Mouse (Mus musculus) embryonic facial prominence, embryonic 10.5 days (tissue): ENCODE results near the gene Ptbp1. TPM values are rescaled to one million over a fixed set of nuclear protein-coding genes. Genes with fewer than 3 reads are reported as not detected.

Experiments
- DNase-seq: peaks from one replicate; pipeline ENCODE4 v3.0.0-alpha.2; 2017; ENCODE audit warnings: low spot score
- H3K27ac ChIP-seq: fragments of 300-500 bp; sonication (generic); replicated peaks from 2 replicates; pipeline ENCODE4 v1.5.1; 2016; ENCODE audit warnings: mild to moderate bottlenecking
- H3K27me3 ChIP-seq: fragments of 300-500 bp; sonication (generic); replicated peaks from 2 replicates; pipeline ENCODE4 v1.6.1; 2016; ENCODE audit warnings: low read depth, mild to moderate bottlenecking; ENCODE audit not compliant: poor library complexity, severe bottlenecking
- H3K36me3 ChIP-seq: fragments of 300-500 bp; sonication (generic); replicated peaks from 2 replicates; pipeline ENCODE4 v1.6.1; 2016; ENCODE audit warnings: mild to moderate bottlenecking, moderate library complexity
- H3K4me1 ChIP-seq: fragments of 300-500 bp; sonication (generic); 2 replicates; pipeline ENCODE4 v1.6.1; 2016
- H3K4me3 ChIP-seq: fragments of 300-500 bp; sonication (generic); 2 replicates; pipeline ENCODE4 v1.5.1; 2016; ENCODE audit warnings: mild to moderate bottlenecking, moderate library complexity
- H3K9me3 ChIP-seq: fragments of 300-500 bp; sonication (generic); 2 replicates; pipeline ENCODE4 v1.6.1; 2016; ENCODE audit warnings: mild to moderate bottlenecking
- WGBS: fragments of 180-500 bp; shearing (Covaris S2); methylation state at CpG from one replicate; pipeline ENCODE4 v1.1.7; 2016; 5-methylcytosine and 5-hydroxymethylcytosine counted together
- microRNA-seq: library from miRNA; unstranded; fragments of <30 nt; microRNA quantifications from one replicate; pipeline ENCODE4, GENCODE M21; 2017
- polyA plus RNA-seq: library from polyadenylated mRNA; unstranded; fragments of >200 nt; fragmentation: Nextera tagmentation; extraction: Ambion mirVana; gene quantifications from 2 replicates; pipeline ENCODE4 v1.2.1, GENCODE M21; 2016

Ptbp1 gene
- polyA plus RNA-seq, 1 experiment from 2014 or later: 406 TPM

- peak; percentile 56 for DNase-seq
Measured at GRCm38 (mm10) chr10:79897316-79898245, 43.4 kb downstream of the Ptbp1 start.

GRCm38 (mm10) chr10:79900951-79901410, 46.8 kb downstream of the Ptbp1 start:
- Histone ChIP-seq H3K4me1 (peaks cover 29% of the 10 kb centered on the region), H3K27ac (no peak overlapping the region), H3K4me3 (no peak overlapping the region), H3K27me3 (peaks cover 54% of the 10 kb centered on the region), H3K9me3 (no peaks in the 10 kb centered on the region), H3K36me3 (peaks cover 99% of the 10 kb centered on the region)
- WGBS: 23% methylated on average over 2 of the region's 2 CpGs
- peak; percentile 40 for DNase-seq

More at GRCm38 (mm10) chr10:79897316-79898245, 43.4 kb downstream of the Ptbp1 start:
- Histone ChIP-seq H3K27ac (no peak overlapping the region), H3K27me3 (peaks cover 52% of the 10 kb centered on the region), H3K9me3 (no peaks in the 10 kb centered on the region), H3K4me1 (peaks cover 34% of the 10 kb centered on the region), H3K4me3 (peak overlapping the region; percentile 32; the same call in 1 of the 2 replicates), H3K36me3 (peaks cover 86% of the 10 kb centered on the region)
- 51% methylated on average over 20 of the region's 20 CpGs for WGBS

GRCm38 (mm10) chr10:79906712-79907111, 52.5 kb downstream of the Ptbp1 start:
- WGBS: 92% methylated on average over 9 of the region's 9 CpGs
- H3K36me3 ChIP-seq: peaks cover 71% of the 10 kb centered on the region

GRCm38 (mm10) chr10:79907415-79907814, 53.2 kb downstream of the Ptbp1 start:
- DNase-seq: no peak
- H3K4me1 ChIP-seq: peaks cover 23% of the 10 kb centered on the region
- H3K36me3 ChIP-seq: peaks cover 71% of the 10 kb centered on the region
- peak overlapping the region; percentile 78 for H3K4me3 ChIP-seq
- peak overlapping the region; percentile 49 for H3K27ac ChIP-seq
- no peaks in the 10 kb centered on the region for H3K9me3 ChIP-seq
- peaks cover 15% of the 10 kb centered on the region for H3K27me3 ChIP-seq
- 91% methylated on average over 10 of the region's 10 CpGs for WGBS

More at GRCm38 (mm10) chr10:79906712-79907111, 52.5 kb downstream of the Ptbp1 start:
- Histone ChIP-seq H3K4me3 (peak overlapping the region; percentile 78; the same call in 1 of the 2 replicates), H3K27ac (no peak overlapping the region), H3K27me3 (peaks cover 20% of the 10 kb centered on the region), H3K4me1 (peaks cover 23% of the 10 kb centered on the region), H3K9me3 (no peaks in the 10 kb centered on the region)
- no peak for DNase-seq

GRCm38 (mm10) chr10:79908167-79909091, 54.2 kb downstream of the Ptbp1 start, which contains the start of gene Med16:
Gene Med16 (minus strand): TSS chr10:79908923.
- peaks cover 71% of the 10 kb centered on the region for H3K36me3 ChIP-seq
- no peaks in the 10 kb centered on the region for H3K9me3 ChIP-seq
- H3K27ac ChIP-seq: peak within 1 kb of the TSS; percentile 100
- H3K4me1 ChIP-seq: peaks cover 27% of the 10 kb centered on the region
- DNase-seq: peak; percentile 97
- H3K27me3 ChIP-seq: peaks cover 5% of the 10 kb centered on the region
- H3K4me3 ChIP-seq: peak within 1 kb of the TSS; percentile 78
- WGBS: 2% methylated on average over 52 of the region's 52 CpGs

- H3K36me3 ChIP-seq: peaks cover 64% of the 10 kb centered on the region
- peak; percentile 50 for DNase-seq
Measured at GRCm38 (mm10) chr10:79909092-79909922, 55.1 kb downstream of the Ptbp1 start.

GRCm38 (mm10) chr10:79910556-79910955, 56.3 kb downstream of the Ptbp1 start, which contains the start of gene Gm26602:
Gene Gm26602 (plus strand): TSS chr10:79910856.
- peaks cover 45% of the 10 kb centered on the region for H3K4me1 ChIP-seq
- peaks cover 52% of the 10 kb centered on the region for H3K36me3 ChIP-seq
- H3K9me3 ChIP-seq: no peaks in the 10 kb centered on the region
- H3K27me3 ChIP-seq: no peaks in the 10 kb centered on the region; the same call in 1 of the 2 replicates
- WGBS: 91% methylated on average over 4 of the region's 4 CpGs
- peak within 1 kb of the TSS; percentile 78 for H3K4me3 ChIP-seq
- H3K27ac ChIP-seq: no peak within 1 kb of the TSS
- no peak for DNase-seq

More at GRCm38 (mm10) chr10:79909092-79909922, 55.1 kb downstream of the Ptbp1 start:
- WGBS: 25% methylated on average over 14 of the region's 14 CpGs
- Histone ChIP-seq H3K27ac (peak overlapping the region; percentile 100), H3K27me3 (no peaks in the 10 kb centered on the region; the same call in 1 of the 2 replicates), H3K4me3 (peak overlapping the region; percentile 78), H3K4me1 (peaks cover 33% of the 10 kb centered on the region), H3K9me3 (no peaks in the 10 kb centered on the region)

- Histone ChIP-seq H3K4me3 (0 out of 2 replicates have a peak overlapping the region, but pooled peaks have one; percentile 18), H3K27ac (no peak overlapping the region), H3K27me3 (peaks cover 4% of the 10 kb centered on the region), H3K9me3 (no peaks in the 10 kb centered on the region), H3K4me1 (peaks cover 59% of the 10 kb centered on the region), H3K36me3 (peaks cover 34% of the 10 kb centered on the region)
- DNase-seq: no peak
- 65% methylated on average over 20 of the region's 20 CpGs for WGBS
Measured at GRCm38 (mm10) chr10:79912412-79912811, 58.2 kb downstream of the Ptbp1 start.

Small RNA genes lying within 50 kb of the gene (microRNA-seq; reads per million reads assigned to microRNA genes)
- 0.91 reads per million for gene Mir6910

Other genes with a start within 250 kb of the Ptbp1 start
- 0.03 TPM in 1 of 2 replicates, not detected in the other for gene C2cd4c, start 240.4 kb upstream of the Ptbp1 start, polyA plus RNA-seq
- gene Shc2, start 216.5 kb upstream of the Ptbp1 start, polyA plus RNA-seq: 20.0 and 21.5 TPM in 2 replicates
- gene Odf3l2, start 208.7 kb upstream of the Ptbp1 start, polyA plus RNA-seq: not detected in 2 replicates
- gene Madcam1, start 189.9 kb upstream of the Ptbp1 start, polyA plus RNA-seq: 2.5 and 3.2 TPM in 2 replicates
- 62.6 and 63.5 TPM in 2 replicates for gene Tpgs1, start 185.1 kb upstream of the Ptbp1 start, polyA plus RNA-seq
- gene Cdc34, start 172.2 kb upstream of the Ptbp1 start, polyA plus RNA-seq: 240 and 250 TPM in 2 replicates
- gene Gzmm, start 165.4 kb upstream of the Ptbp1 start, polyA plus RNA-seq: 0.88 and 1.5 TPM in 2 replicates
- gene Bsg, start 149.9 kb upstream of the Ptbp1 start, polyA plus RNA-seq: 591 and 608 TPM in 2 replicates
- 0.04 TPM in 1 of 2 replicates, not detected in the other for gene Hcn2, start 137.8 kb upstream of the Ptbp1 start, polyA plus RNA-seq
- gene Polrmt, start 107.8 kb upstream of the Ptbp1 start, polyA plus RNA-seq: 52.8 and 54.3 TPM in 2 replicates
- 0.46 TPM in 1 of 2 replicates, not detected in the other for gene Fgf22, start 99.4 kb upstream of the Ptbp1 start, polyA plus RNA-seq
- 125 and 126 TPM in 2 replicates for gene Rnf126, start 87.5 kb upstream of the Ptbp1 start, polyA plus RNA-seq
- gene Fstl3, start 77.2 kb upstream of the Ptbp1 start, polyA plus RNA-seq: 1.9 and 2.2 TPM in 2 replicates
- 0.05 TPM in 1 of 2 replicates, not detected in the other for gene Prss57, start 63.5 kb upstream of the Ptbp1 start, polyA plus RNA-seq
- gene Palm, start 60.9 kb upstream of the Ptbp1 start, polyA plus RNA-seq: 127 and 129 TPM in 2 replicates
- 1.7 and 2.2 TPM in 2 replicates for gene Misp, start 33.4 kb upstream of the Ptbp1 start, polyA plus RNA-seq
- gene Prtn3, start 20.0 kb downstream of the Ptbp1 start, polyA plus RNA-seq: 9.3 and 12.3 TPM in 2 replicates
- gene Plppr3, start 20.2 kb downstream of the Ptbp1 start, polyA plus RNA-seq: 123 and 139 TPM in 2 replicates
- 0.20 TPM in 1 of 2 replicates, not detected in the other for gene Elane, start 31.8 kb downstream of the Ptbp1 start, polyA plus RNA-seq
- gene Cfd, start 36.4 kb downstream of the Ptbp1 start, polyA plus RNA-seq: not detected in 2 replicates
- gene Med16, start 54.5 kb downstream of the Ptbp1 start, polyA plus RNA-seq: 63.6 and 68.1 TPM in 2 replicates
- 3.4 TPM in 1 of 2 replicates, not detected in the other for gene Gm26602, start 56.4 kb downstream of the Ptbp1 start, polyA plus RNA-seq
- 0.33 and 0.37 TPM in 2 replicates for gene Kiss1r, start 62.5 kb downstream of the Ptbp1 start, polyA plus RNA-seq
- 125 and 136 TPM in 2 replicates for gene R3hdm4, start 66.8 kb downstream of the Ptbp1 start, polyA plus RNA-seq
- gene Arid3a, start 72.6 kb downstream of the Ptbp1 start, polyA plus RNA-seq: 15.7 and 18.0 TPM in 2 replicates
- gene Wdr18, start 105.7 kb downstream of the Ptbp1 start, polyA plus RNA-seq: 166 TPM in 2 replicates
- 0.13 and 0.44 TPM in 2 replicates for gene Grin3b, start 116.3 kb downstream of the Ptbp1 start, polyA plus RNA-seq
- gene Tmem259, start 129.9 kb downstream of the Ptbp1 start, polyA plus RNA-seq: 12.3 and 12.4 TPM in 2 replicates
- 234 and 253 TPM in 2 replicates for gene Cnn2, start 134.2 kb downstream of the Ptbp1 start, polyA plus RNA-seq
- 2.9 and 3.2 TPM in 2 replicates for gene Abca7, start 142.1 kb downstream of the Ptbp1 start, polyA plus RNA-seq
- gene Arhgap45, start 162.2 kb downstream of the Ptbp1 start, polyA plus RNA-seq: 11.2 and 11.3 TPM in 2 replicates
- 312 and 316 TPM in 2 replicates for gene Polr2e, start 185.4 kb downstream of the Ptbp1 start, polyA plus RNA-seq
- 618 and 672 TPM in 2 replicates for gene Gpx4, start 192.7 kb downstream of the Ptbp1 start, polyA plus RNA-seq